Mouse (Mus musculus) NIH3T3 (cell line): Measurements from ENCODE around the gene Mroh2a.
A peak's percentile ranks its signal among the peaks of the same experiment; 100 is the strongest.
"Not testable (repeated sequence)": the region's sequence is repeated elsewhere in the genome, so short reads cannot be mapped to it uniquely, and the experiment has no call there.

Experiments used
- DNase-seq: peaks from one replicate; pipeline ENCODE4 v3.0.0-alpha.2; 2012; ENCODE audit warnings: low read depth

The Mroh2a gene

GRCm38 (mm10) chr1:88218591-88218990 is 8.2 kb upstream of the Mroh2a start:
- peak; percentile 3 for DNase-seq

- peak; percentile 5 for DNase-seq
Observed at GRCm38 (mm10) chr1:88219054-88219453, 7.7 kb upstream of the Mroh2a start.

GRCm38 (mm10) chr1:88220336-88220735 is 6.5 kb upstream of the Mroh2a start:
- DNase-seq, result peak; percentile 8

GRCm38 (mm10) chr1:88222216-88222615 is 4.6 kb upstream of the Mroh2a start:
- no peak for DNase-seq

- DNase-seq, result not testable (repeated sequence)
Observed at GRCm38 (mm10) chr1:88223011-88223515, 3.7 kb upstream of the Mroh2a start.

GRCm38 (mm10) chr1:88223591-88223990 is 3.2 kb upstream of the Mroh2a start:
- no peak for DNase-seq

- DNase-seq, result no peak
Observed at GRCm38 (mm10) chr1:88224029-88224776, 2.6 kb upstream of the Mroh2a start.

GRCm38 (mm10) chr1:88225301-88225700 is 1.5 kb upstream of the Mroh2a start:
- DNase-seq, result not testable (repeated sequence)

- DNase-seq, result no peak
Observed at GRCm38 (mm10) chr1:88225741-88226140, 1.0 kb upstream of the Mroh2a start.

- no peak for DNase-seq
Observed at GRCm38 (mm10) chr1:88227482-88227881, 696 bp downstream of the Mroh2a start.

GRCm38 (mm10) chr1:88228121-88228520 is 1.3 kb downstream of the Mroh2a start:
- no peak for DNase-seq

GRCm38 (mm10) chr1:88229566-88229965 is 2.8 kb downstream of the Mroh2a start:
- DNase-seq, result no peak

GRCm38 (mm10) chr1:88229986-88230385 is 3.2 kb downstream of the Mroh2a start:
- no peak for DNase-seq

- no peak for DNase-seq
Observed at GRCm38 (mm10) chr1:88230421-88230820, 3.6 kb downstream of the Mroh2a start.

GRCm38 (mm10) chr1:88230981-88231802 is 4.4 kb downstream of the Mroh2a start:
- no peak for DNase-seq

- DNase-seq, result no peak
Observed at GRCm38 (mm10) chr1:88231803-88232499, 5.2 kb downstream of the Mroh2a start.

- DNase-seq, result no peak
Observed at GRCm38 (mm10) chr1:88232664-88233380, 6.0 kb downstream of the Mroh2a start.

GRCm38 (mm10) chr1:88233421-88234247 is 6.8 kb downstream of the Mroh2a start:
- DNase-seq, result no peak

- DNase-seq, result no peak
Observed at GRCm38 (mm10) chr1:88234248-88234610, 7.4 kb downstream of the Mroh2a start.

GRCm38 (mm10) chr1:88234646-88235045 is 7.9 kb downstream of the Mroh2a start:
- no peak for DNase-seq
